In genomic region chr2:110285829-110286504, GRCm38 (mm10) we compare ENCODE assay signal across 22 mouse cellular contexts. TPM values are rescaled to one million over a fixed set of nuclear protein-coding genes. Genes with fewer than 3 reads are reported as not detected.
DNase-seq lines count a peak whose midpoint lies in the region; ATAC-seq and TF ChIP-seq lines count a peak whose summit lies in the region.
"Had no signal": no experiment of that assay in that cellular context is flagged by ENCODE, and none has a peak within 500 bp of the region (broad histone marks: within the 10 kb centered on the region; RNA-seq: fewer than 3 reads in every experiment).

No protein-coding gene starts in this region.

- 56% methylated on average over 3 of the region's 3 CpGs for WGBS in intestine, embryonic 15.5 days
- 75% methylated on average over 3 of the region's 3 CpGs for WGBS in intestine, postnatal 0 days
- 67% methylated on average over 3 of the region's 3 CpGs for WGBS in embryonic facial prominence, embryonic 12.5 days
- WGBS in intestine, embryonic 16.5 days: 61% methylated on average over 3 of the region's 3 CpGs
- whole genome bisulfite sequencing in stomach, postnatal 0 days: 37% methylated on average over 3 of the region's 3 CpGs
- WGBS in kidney, embryonic 16.5 days: 81% methylated on average over 3 of the region's 3 CpGs

- no peak overlapping the region for H3K4me3 ChIP-seq in intestine, embryonic 15.5 days (replicated peaks)
- no peak overlapping the region for H3K4me3 ChIP-seq in intestine, postnatal 0 days (ENCODE audit: low read depth, low read length)
- H3K4me3 ChIP-seq in embryonic facial prominence, embryonic 12.5 days: no peak overlapping the region
- H3K4me3 ChIP-seq in intestine, embryonic 16.5 days (ENCODE audit: low read length): no peak overlapping the region
- no peak overlapping the region for H3K4me3 ChIP-seq in stomach, postnatal 0 days (ENCODE audit: low read depth, low read length)
- H3K4me3 ChIP-seq in kidney, embryonic 16.5 days (ENCODE audit: low read length): no peak overlapping the region
- no peak overlapping the region for H3K4me3 ChIP-seq in left cerebral cortex, adult 2 months
- H3K4me3 ChIP-seq: forebrain, embryonic 13.5 days; gastrocnemius, adult 2 months; heart, embryonic 13.5 days; hindbrain, embryonic 15.5 days had no signal

- H3K9me3 ChIP-seq in intestine, embryonic 15.5 days: no peaks in the 10 kb centered on the region
- H3K9me3 ChIP-seq in intestine, postnatal 0 days (ENCODE audit: control insufficient read depth): no peaks in the 10 kb centered on the region
- no peaks in the 10 kb centered on the region for H3K9me3 ChIP-seq in embryonic facial prominence, embryonic 12.5 days
- H3K9me3 ChIP-seq in intestine, embryonic 16.5 days (ENCODE audit: control insufficient read depth, low read length): no peaks in the 10 kb centered on the region
- no peaks in the 10 kb centered on the region for H3K9me3 ChIP-seq in stomach, postnatal 0 days (ENCODE audit: control insufficient read depth, low read length)
- H3K9me3 ChIP-seq in kidney, embryonic 16.5 days (ENCODE audit: low read length): no peaks in the 10 kb centered on the region
- H3K9me3 ChIP-seq: forebrain, embryonic 13.5 days; heart, embryonic 13.5 days; hindbrain, embryonic 15.5 days had no signal

- intact Hi-C loops in left cerebral cortex, adult 2 months (cut with DNase I): no loop called here

- TF ChIP-seq CTCF in intestine, postnatal 0 days (IDR thresholded peaks at IDR 0.05; ENCODE audit: low read depth): no peak
- TF ChIP-seq CTCF in stomach, postnatal 0 days (IDR thresholded peaks at IDR 0.05; ENCODE audit: low read depth): no peak
- TF ChIP-seq CTCF in left cerebral cortex, adult 2 months (IDR thresholded peaks at IDR 0.05): no peak

- DNase-seq in stomach, postnatal 0 days (ENCODE audit: low spot score): no peak
- DNase-seq in left cerebral cortex, adult 2 months (ENCODE audit: extremely low spot score in 1 of 2, low spot score in 2 of 2): no peak
- DNase-seq: adrenal gland, postnatal 14 days; cerebellum, adult 18-20 months; cerebellum, adult 9-11 months; cerebellum, postnatal 36 days; gastrocnemius, postnatal 25 days; heart, postnatal 36 days had no signal

- no peak for TF ChIP-seq EP300 in stomach, postnatal 0 days (optimal IDR thresholded peaks at IDR 0.05)

- no peaks in the 10 kb centered on the region for H3K27me3 ChIP-seq in intestine, embryonic 15.5 days (replicated peaks)
- H3K27me3 ChIP-seq in intestine, postnatal 0 days (replicated peaks; ENCODE audit: control insufficient read depth, insufficient read depth, low read length): no peaks in the 10 kb centered on the region
- no peaks in the 10 kb centered on the region for H3K27me3 ChIP-seq in embryonic facial prominence, embryonic 12.5 days
- no peaks in the 10 kb centered on the region for H3K27me3 ChIP-seq in intestine, embryonic 16.5 days (replicated peaks; ENCODE audit: control insufficient read depth, insufficient read depth, low read length)
- H3K27me3 ChIP-seq in stomach, postnatal 0 days (ENCODE audit: control insufficient read depth, insufficient read depth, low read length): no peaks in the 10 kb centered on the region
- no peaks in the 10 kb centered on the region for H3K27me3 ChIP-seq in kidney, embryonic 16.5 days (ENCODE audit: insufficient read depth, low read length)
- H3K27me3 ChIP-seq: forebrain, embryonic 13.5 days; heart, embryonic 13.5 days; hindbrain, embryonic 15.5 days had no signal

- no peaks in the 10 kb centered on the region for H3K36me3 ChIP-seq in intestine, embryonic 15.5 days
- H3K36me3 ChIP-seq in intestine, postnatal 0 days (ENCODE audit: control insufficient read depth, insufficient read depth): no peaks in the 10 kb centered on the region
- H3K36me3 ChIP-seq in embryonic facial prominence, embryonic 12.5 days: no peaks in the 10 kb centered on the region
- H3K36me3 ChIP-seq in intestine, embryonic 16.5 days (ENCODE audit: control insufficient read depth, insufficient read depth, low read length): no peaks in the 10 kb centered on the region
- no peaks in the 10 kb centered on the region for H3K36me3 ChIP-seq in stomach, postnatal 0 days (ENCODE audit: control insufficient read depth, insufficient read depth, low read length)
- no peaks in the 10 kb centered on the region for H3K36me3 ChIP-seq in kidney, embryonic 16.5 days (ENCODE audit: insufficient read depth, low read length)
- H3K36me3 ChIP-seq: heart, embryonic 13.5 days; hindbrain, embryonic 15.5 days had no signal

- 0 out of 2 replicates have a peak, but pooled peaks have one; percentile 20 for ATAC-seq in intestine, embryonic 15.5 days
- ATAC-seq in intestine, postnatal 0 days: no peak
- 0 out of 2 replicates have a peak, but pooled peaks have one; percentile 15 for ATAC-seq in embryonic facial prominence, embryonic 12.5 days (ENCODE audit: insufficient number of reproducible peaks, insufficient read depth, low FRiP score, low TSS enrichment)
- ATAC-seq in intestine, embryonic 16.5 days: peak; percentile 44; the same call in 1 of the 2 replicates
- peak; percentile 32; the same call in 1 of the 2 replicates for ATAC-seq in stomach, postnatal 0 days (ENCODE audit: low FRiP score, low TSS enrichment)
- ATAC-seq in kidney, embryonic 16.5 days (ENCODE audit: low FRiP score, low TSS enrichment): no peak
- ATAC-seq: forebrain, embryonic 13.5 days had no signal

- H3K4me1 ChIP-seq in intestine, embryonic 15.5 days (replicated peaks): no peaks in the 10 kb centered on the region; the same call in 1 of the 2 replicates
- no peaks in the 10 kb centered on the region for H3K4me1 ChIP-seq in intestine, postnatal 0 days (replicated peaks; ENCODE audit: control insufficient read depth, insufficient read depth, low read length)
- H3K4me1 ChIP-seq in embryonic facial prominence, embryonic 12.5 days: no peaks in the 10 kb centered on the region
- no peaks in the 10 kb centered on the region for H3K4me1 ChIP-seq in intestine, embryonic 16.5 days (ENCODE audit: control insufficient read depth, insufficient read depth, low read length)
- H3K4me1 ChIP-seq in stomach, postnatal 0 days (replicated peaks; ENCODE audit: control insufficient read depth, insufficient read depth): no peaks in the 10 kb centered on the region
- H3K4me1 ChIP-seq in kidney, embryonic 16.5 days (ENCODE audit: insufficient read depth, low read length): no peaks in the 10 kb centered on the region
- H3K4me1 ChIP-seq: forebrain, embryonic 13.5 days; heart, embryonic 13.5 days; hindbrain, embryonic 15.5 days had no signal

- H3K4me2 ChIP-seq in intestine, embryonic 15.5 days (replicated peaks): no peak overlapping the region
- no peak overlapping the region for H3K4me2 ChIP-seq in intestine, postnatal 0 days (replicated peaks; ENCODE audit: low read depth)
- H3K4me2 ChIP-seq in embryonic facial prominence, embryonic 12.5 days (replicated peaks): no peak overlapping the region
- H3K4me2 ChIP-seq in intestine, embryonic 16.5 days (ENCODE audit: low read depth, low read length): no peak overlapping the region
- no peak overlapping the region for H3K4me2 ChIP-seq in stomach, postnatal 0 days (replicated peaks; ENCODE audit: low read depth)
- no peak overlapping the region for H3K4me2 ChIP-seq in kidney, embryonic 16.5 days (replicated peaks; ENCODE audit: low read depth, low read length)
- H3K4me2 ChIP-seq: forebrain, embryonic 13.5 days; heart, embryonic 13.5 days; hindbrain, embryonic 15.5 days had no signal

- H3K27ac ChIP-seq in intestine, embryonic 15.5 days: no peak overlapping the region
- H3K27ac ChIP-seq in intestine, postnatal 0 days (ENCODE audit: low read depth, low read length): no peak overlapping the region
- no peak overlapping the region for H3K27ac ChIP-seq in embryonic facial prominence, embryonic 12.5 days
- H3K27ac ChIP-seq in intestine, embryonic 16.5 days (ENCODE audit: low read length): no peak overlapping the region
- no peak overlapping the region; the same call in 1 of the 2 replicates for H3K27ac ChIP-seq in stomach, postnatal 0 days (replicated peaks)
- no peak overlapping the region for H3K27ac ChIP-seq in kidney, embryonic 16.5 days (ENCODE audit: low read length)
- H3K27ac ChIP-seq in left cerebral cortex, adult 2 months: no peak overlapping the region
- H3K27ac ChIP-seq: forebrain, embryonic 13.5 days; gastrocnemius, adult 2 months; heart, embryonic 13.5 days; hindbrain, embryonic 15.5 days had no signal

- no peak overlapping the region for H3K9ac ChIP-seq in intestine, embryonic 15.5 days
- H3K9ac ChIP-seq in intestine, postnatal 0 days (ENCODE audit: low read depth, low read length): no peak overlapping the region
- H3K9ac ChIP-seq in embryonic facial prominence, embryonic 12.5 days: no peak overlapping the region
- no peak overlapping the region for H3K9ac ChIP-seq in intestine, embryonic 16.5 days (ENCODE audit: low read depth, low read length)
- H3K9ac ChIP-seq in stomach, postnatal 0 days (ENCODE audit: low read length): no peak overlapping the region
- no peak overlapping the region for H3K9ac ChIP-seq in kidney, embryonic 16.5 days (replicated peaks; ENCODE audit: low read length)
- H3K9ac ChIP-seq: forebrain, embryonic 13.5 days; heart, embryonic 13.5 days; hindbrain, embryonic 15.5 days had no signal

RNA-seq across cellular contexts. Expression of gene Bbox1, which starts 28.4 kb away (rescaled TPM):
- polyA plus RNA-seq in intestine, embryonic 15.5 days (2015; fragmentation: Nextera tagmentation; extraction: Ambion mirVana): 0.45 and 0.53 TPM in 2 replicates
- polyA plus RNA-seq in intestine, postnatal 0 days (2015; fragmentation: Nextera tagmentation; extraction: Ambion mirVana): 10.3 and 11.9 TPM in 2 replicates
- polyA plus RNA-seq in embryonic facial prominence, embryonic 12.5 days (2016; fragmentation: Nextera tagmentation; extraction: Ambion mirVana): 0.23 and 0.32 TPM in 2 replicates
- polyA plus RNA-seq in intestine, embryonic 16.5 days (2015; fragmentation: Nextera tagmentation; extraction: Ambion mirVana): 0.82 and 1.5 TPM in 2 replicates
- 0.27 and 0.30 TPM in 2 replicates for polyA plus RNA-seq in stomach, postnatal 0 days (2015; fragmentation: Nextera tagmentation; extraction: Ambion mirVana)
- 0.04 and 0.12 TPM in 2 replicates for polyA plus RNA-seq in kidney, embryonic 16.5 days (2015; fragmentation: Nextera tagmentation; extraction: Ambion mirVana)
- under 1 TPM in 1 of 2 experiments, not detected in 1; 0.61 TPM for total RNA-seq in left cerebral cortex, adult 2 months (2021)
- total RNA-seq: granulocyte monocyte progenitor cell, adult 5-6 weeks; heart, adult 8-10 months; heart, postnatal 36 days; MEL had no signal
- polyA plus RNA-seq: C2C12; heart, embryonic 13.5 days; hindbrain, embryonic 11.5 days had no signal

Comparison
In these comparisons a context has a peak if more than half of its experiments do, and no peak if none do; other contexts are left out.
1. ATAC-seq: peak in intestine, embryonic 15.5 days (single experiment), embryonic facial prominence, embryonic 12.5 days (single experiment), intestine, embryonic 16.5 days (single experiment) and stomach, postnatal 0 days (single experiment); none in intestine, postnatal 0 days (single experiment) and kidney, embryonic 16.5 days (single experiment).